Mouse (Mus musculus) lung, adult 10 weeks (tissue): ENCODE data around the gene Gm21103. TPM values are rescaled to one million over a fixed set of nuclear protein-coding genes. Genes with fewer than 3 reads are reported as not detected.

Experiments
- polyA plus RNA-seq: library from polyadenylated mRNA; stranded (reverse); fragments of 350-450 nt; fragmentation: Illumina TruSeq; extraction: RNeasy Lipid Tissue Mini Kit (QIAGEN cat#74804); gene quantifications from one replicate; pipeline ENCODE4 v1.2.3, GENCODE M21; 2014; ENCODE audit warnings: low read depth, low replicate concordance; ENCODE audit not compliant: insufficient read depth

The Gm21103 gene
- not detected for polyA plus RNA-seq

GRCm38 (mm10) chr14:6304743-6305142 is at the start of gene Gm21103:
Gene Gm21103, minus strand, starts transcription at chr14:6304843.

DNA sequence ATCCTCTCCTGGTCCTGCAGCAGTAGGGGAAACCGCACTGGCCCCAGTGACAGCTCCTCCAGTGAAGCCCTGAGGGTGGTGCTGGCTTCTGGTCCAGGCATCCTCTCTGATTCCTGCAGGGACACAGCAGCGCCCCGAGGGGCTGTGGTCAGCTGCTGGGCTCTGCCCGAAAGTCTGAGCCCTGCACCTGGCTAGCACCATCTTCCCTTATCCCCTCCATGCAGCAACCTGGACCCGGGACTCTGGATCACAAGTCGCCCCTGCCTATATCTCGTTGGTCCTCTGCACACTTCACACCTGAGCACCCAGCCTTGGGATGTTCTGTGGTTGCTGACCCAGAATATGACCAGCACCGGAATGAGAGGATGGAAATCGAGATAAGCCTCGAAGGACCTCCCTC is 38.9 kb upstream of the Gm21103 start, which contains the start of gene Gm3618:
TSS of gene Gm3618 (minus strand) at position 101 of the 400 bp plus-strand sequence.

DNA sequence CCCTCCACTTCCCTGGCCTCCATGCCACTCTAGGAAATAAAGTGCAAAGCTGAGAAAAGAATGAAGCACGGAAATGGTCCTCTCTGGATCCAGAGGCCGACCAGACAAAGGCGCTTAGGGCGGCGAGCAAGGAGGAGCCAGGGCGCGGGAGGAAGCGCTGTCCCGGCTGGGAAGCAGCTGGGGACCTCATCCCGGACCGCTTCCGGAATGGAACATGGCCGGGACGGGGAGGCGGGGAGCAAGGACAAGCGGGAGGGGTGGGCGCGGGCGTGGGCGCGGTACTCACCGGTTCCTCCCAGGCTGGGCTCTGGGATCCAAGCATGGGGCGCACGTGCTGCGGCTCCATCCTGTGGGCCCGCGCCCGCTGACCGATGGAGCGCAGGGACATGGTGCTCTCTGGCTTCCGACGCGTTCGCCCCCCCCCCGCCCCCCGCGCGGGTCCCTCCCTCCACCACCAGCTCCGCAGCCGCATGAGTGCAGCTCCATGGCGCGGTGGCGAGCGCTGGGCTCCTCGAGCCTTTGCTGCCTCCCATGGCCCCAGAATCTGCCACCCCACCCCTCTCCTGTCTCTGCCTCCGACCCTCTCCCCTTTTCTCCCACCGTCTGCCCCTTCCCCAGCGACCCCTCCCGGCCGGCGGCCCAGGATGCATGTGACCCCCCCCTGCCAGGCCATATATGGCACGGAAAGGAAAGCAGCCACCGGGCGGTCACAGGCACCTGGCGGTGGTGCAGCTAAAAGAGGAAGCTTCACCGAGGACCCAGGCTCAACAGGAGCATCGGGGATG is 17.5 kb downstream of the Gm21103 start, which contains the start of gene Gm3411:
TSS of gene Gm3411 (minus strand) at position 320 of the 785 bp plus-strand sequence.

Other genes starting within 250 kb of the Gm21103 start
- gene Gm6337, start 246.6 kb downstream of the Gm21103 start, polyA plus RNA-seq = not detected
- gene Gm8206, start 210.9 kb downstream of the Gm21103 start, polyA plus RNA-seq = not detected
- gene Gm3468, start 196.2 kb downstream of the Gm21103 start, polyA plus RNA-seq = 0.15 TPM
- gene Gm3476, start 179.0 kb downstream of the Gm21103 start, polyA plus RNA-seq = not detected
- not detected for gene Gm21560, start 85.6 kb downstream of the Gm21103 start, polyA plus RNA-seq
- not detected for gene Gm3411, start 17.6 kb downstream of the Gm21103 start, polyA plus RNA-seq
- gene Gm3618, start 38.8 kb upstream of the Gm21103 start, polyA plus RNA-seq = not detected
- not detected for gene Gm16440, start 85.5 kb upstream of the Gm21103 start, polyA plus RNA-seq
- gene Gm3591, start 107.6 kb upstream of the Gm21103 start, polyA plus RNA-seq = not detected
- not detected for gene Gm3594, start 139.8 kb upstream of the Gm21103 start, polyA plus RNA-seq
- not detected for gene Gm8356, start 232.4 kb upstream of the Gm21103 start, polyA plus RNA-seq